Mouse (Mus musculus) hindbrain, embryonic 10.5 days (tissue): ENCODE data around the gene Astn1. TPM values are rescaled to one million over a fixed set of nuclear protein-coding genes. Genes with fewer than 3 reads are reported as not detected.

Source experiments
- DNase-seq: peaks from one replicate; pipeline ENCODE4 v3.0.0-alpha.2; 2017; ENCODE audit warnings: low spot score
- H3K27ac ChIP-seq: fragments of 300-500 bp; sonication (generic); 2 replicates; pipeline ENCODE4 v1.5.1; 2016; ENCODE audit warnings: mild to moderate bottlenecking, moderate library complexity
- H3K27me3 ChIP-seq: fragments of 300-500 bp; sonication (generic); 2 replicates; pipeline ENCODE4 v1.6.1; 2016; ENCODE audit warnings: mild to moderate bottlenecking; ENCODE audit not compliant: poor library complexity, insufficient read depth, severe bottlenecking
- H3K36me3 ChIP-seq: fragments of 300-500 bp; sonication (generic); 2 replicates; pipeline ENCODE4 v1.6.1; 2016; ENCODE audit warnings: mild to moderate bottlenecking, moderate library complexity
- H3K4me1 ChIP-seq: fragments of 300-500 bp; sonication (generic); replicated peaks from 2 replicates; pipeline ENCODE4 v1.6.1; 2016; ENCODE audit warnings: mild to moderate bottlenecking
- H3K4me3 ChIP-seq: fragments of 300-500 bp; sonication (generic); 2 replicates; pipeline ENCODE4 v1.5.1; 2016; ENCODE audit warnings: mild to moderate bottlenecking, moderate library complexity
- H3K9me3 ChIP-seq: fragments of 300-500 bp; sonication (generic); 2 replicates; pipeline ENCODE4 v1.6.1; 2016; ENCODE audit warnings: mild to moderate bottlenecking, moderate library complexity
- WGBS: fragments of 180-500 bp; shearing (Covaris S2); methylation state at CpG from one replicate; pipeline ENCODE4 v1.1.7; 2016; 5-methylcytosine and 5-hydroxymethylcytosine counted together
- polyA plus RNA-seq: library from polyadenylated mRNA; unstranded; fragments of >200 nt; fragmentation: Nextera tagmentation; extraction: Ambion mirVana; gene quantifications from 2 replicates; pipeline ENCODE4 v1.2.1, GENCODE M21; 2016

Astn1 gene
- polyA plus RNA-seq, 1 experiment from 2014 or later = 9.1 TPM

DNA sequence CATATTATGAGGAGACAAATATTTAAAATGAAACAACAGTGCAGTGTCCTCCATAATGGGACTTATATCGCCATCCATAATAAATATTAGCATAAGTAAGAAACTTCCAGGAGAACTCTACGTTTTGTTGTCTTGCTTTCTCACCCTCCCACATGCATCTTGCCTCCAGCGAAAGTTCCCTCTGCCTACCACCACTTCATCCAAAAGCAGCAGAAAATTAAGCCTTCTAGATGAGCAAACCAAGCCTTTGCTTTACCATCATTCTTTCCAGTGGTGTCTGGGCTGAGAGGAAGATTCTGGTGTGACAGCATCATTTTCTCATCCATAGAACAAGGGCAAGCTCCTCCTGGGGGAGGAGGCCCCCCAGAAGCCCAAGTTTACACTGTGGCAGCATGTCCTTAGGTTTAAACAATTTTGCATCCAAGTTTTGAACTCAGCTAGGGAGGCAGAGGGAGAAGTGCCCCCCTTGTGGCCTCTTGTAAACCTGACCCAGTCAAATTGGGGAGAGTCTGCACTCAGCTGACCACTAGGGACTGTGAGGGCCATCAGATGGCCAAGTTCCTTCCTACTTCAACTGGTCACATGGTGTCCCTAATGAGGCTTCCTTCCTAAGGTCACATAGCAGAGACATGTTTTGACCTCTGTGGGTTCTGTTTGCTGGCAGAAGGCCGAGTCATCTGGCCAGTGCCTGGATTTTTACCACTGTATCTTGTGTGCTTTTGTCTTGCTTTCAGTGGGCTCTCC is 147.2 kb downstream of the Astn1 start:
- H3K9me3 ChIP-seq = no peaks in the 10 kb centered on the region
- peaks cover 47% of the 10 kb centered on the region for H3K36me3 ChIP-seq
- H3K27me3 ChIP-seq = no peaks in the 10 kb centered on the region
- H3K4me3 ChIP-seq = no peak overlapping the region
- 86% methylated on average over 4 of the region's 4 CpGs for WGBS
- no peak overlapping the region for H3K27ac ChIP-seq
- DNase-seq = no peak
- no peaks in the 10 kb centered on the region for H3K4me1 ChIP-seq

DNA sequence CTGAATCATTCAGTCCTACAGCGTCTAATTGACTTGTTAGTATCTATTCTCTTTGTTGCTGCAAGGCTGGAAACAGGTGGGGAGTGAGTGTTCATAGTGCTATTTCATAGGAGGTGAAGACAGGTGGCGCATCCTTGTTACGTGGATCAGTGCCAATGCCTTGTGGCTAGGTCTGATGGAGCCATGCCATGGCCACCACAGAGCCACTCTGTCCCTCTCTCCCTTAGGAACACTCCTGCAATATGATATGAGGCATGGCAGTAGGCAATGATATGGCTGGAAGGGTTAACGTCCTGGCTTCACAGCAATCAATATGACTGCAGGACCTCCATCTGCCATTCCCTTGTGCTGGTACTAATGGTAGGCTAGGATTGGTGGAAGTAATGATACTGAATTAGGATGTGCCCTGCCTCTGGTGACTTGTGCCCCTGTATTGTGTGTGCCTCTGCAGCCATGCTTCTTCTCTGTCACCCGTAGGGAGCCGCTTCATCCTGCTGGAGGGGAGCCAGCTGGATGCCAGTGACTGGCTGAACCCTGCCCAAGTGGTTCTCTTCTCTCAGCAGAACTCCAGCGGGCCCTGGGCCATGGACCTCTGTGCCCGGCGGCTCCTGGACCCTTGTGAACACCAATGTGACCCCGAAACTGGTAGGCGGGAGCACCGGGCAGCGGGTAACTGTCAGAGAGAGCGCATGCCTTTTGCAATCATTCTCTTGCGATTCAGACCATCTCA is 148.6 kb downstream of the Astn1 start:
- Histone ChIP-seq H3K27me3 (no peaks in the 10 kb centered on the region), H3K9me3 (no peaks in the 10 kb centered on the region), H3K36me3 (peaks cover 40% of the 10 kb centered on the region), H3K27ac (no peak overlapping the region), H3K4me3 (no peak overlapping the region), H3K4me1 (no peaks in the 10 kb centered on the region)
- WGBS = 92% methylated on average over 15 of the region's 15 CpGs
- DNase-seq = no peak

- Histone ChIP-seq H3K27me3 (no peaks in the 10 kb centered on the region), H3K36me3 (peaks cover 40% of the 10 kb centered on the region), H3K27ac (no peak overlapping the region), H3K9me3 (no peaks in the 10 kb centered on the region), H3K4me3 (no peak overlapping the region), H3K4me1 (no peaks in the 10 kb centered on the region)
- DNase-seq = no peak
Observed at GRCm38 (mm10) chr1:158512089-158512488, 150.0 kb downstream of the Astn1 start.

GRCm38 (mm10) chr1:158512636-158513035 is 150.6 kb downstream of the Astn1 start:
- Histone ChIP-seq H3K9me3 (no peaks in the 10 kb centered on the region), H3K27me3 (no peaks in the 10 kb centered on the region), H3K36me3 (peaks cover 40% of the 10 kb centered on the region), H3K4me3 (no peak overlapping the region), H3K4me1 (no peaks in the 10 kb centered on the region), H3K27ac (no peak overlapping the region)
- WGBS = 84% methylated on average over 6 of the region's 6 CpGs
- no peak for DNase-seq

- Histone ChIP-seq H3K9me3 (no peaks in the 10 kb centered on the region), H3K4me3 (no peak overlapping the region), H3K27ac (no peak overlapping the region), H3K36me3 (peaks cover 40% of the 10 kb centered on the region), H3K4me1 (no peaks in the 10 kb centered on the region), H3K27me3 (no peaks in the 10 kb centered on the region)
- DNase-seq = no peak
- 92% methylated on average over 13 of the region's 13 CpGs for WGBS
Observed at GRCm38 (mm10) chr1:158513572-158513971, 151.5 kb downstream of the Astn1 start.

DNA sequence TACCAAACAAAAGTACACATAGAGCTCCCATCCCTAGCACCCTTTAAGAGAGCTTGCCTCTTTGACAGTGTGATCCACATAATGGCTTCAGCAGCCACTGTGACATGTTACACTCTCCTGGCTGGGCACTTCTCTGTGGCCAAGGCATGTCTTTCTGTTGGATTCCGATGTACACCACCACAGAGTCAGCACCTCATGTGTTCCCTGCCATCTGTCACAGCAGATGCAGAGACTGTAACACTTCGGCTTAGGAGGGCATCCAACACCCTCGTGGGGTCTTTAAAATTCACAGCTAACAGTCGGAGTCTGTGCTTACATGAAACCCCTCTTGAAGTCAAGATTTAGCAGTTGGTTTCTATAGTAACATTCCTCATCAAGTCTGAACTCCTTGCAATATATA is 154.5 kb downstream of the Astn1 start:
- DNase-seq = no peak
- peaks cover 26% of the 10 kb centered on the region; the same call in 1 of the 2 replicates for H3K36me3 ChIP-seq
- H3K4me1 ChIP-seq = no peaks in the 10 kb centered on the region
- 85% methylated on average over 4 of the region's 4 CpGs for WGBS
- no peaks in the 10 kb centered on the region for H3K9me3 ChIP-seq
- H3K27ac ChIP-seq = no peak overlapping the region
- no peaks in the 10 kb centered on the region for H3K27me3 ChIP-seq
- no peak overlapping the region for H3K4me3 ChIP-seq

DNA sequence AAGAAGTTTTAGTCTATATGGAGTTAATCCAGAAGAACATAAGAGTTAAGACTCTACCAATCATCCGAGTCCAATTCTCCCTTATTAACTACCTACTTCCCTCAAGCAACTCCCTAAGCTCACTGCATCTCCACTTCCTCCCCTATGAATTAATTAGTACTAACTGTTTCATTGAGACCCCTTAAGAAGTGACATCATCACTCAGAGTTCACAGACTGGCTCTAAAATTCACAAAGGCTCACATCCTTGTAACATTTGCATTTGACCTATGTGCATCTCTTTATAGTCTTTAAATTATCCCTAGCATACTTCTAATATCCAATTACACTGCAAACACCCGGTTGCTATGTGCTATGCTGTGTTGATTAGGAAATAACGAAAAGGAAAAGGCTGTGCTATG is 174.1 kb downstream of the Astn1 start:
- Histone ChIP-seq H3K4me1 (peaks cover 17% of the 10 kb centered on the region), H3K27me3 (no peaks in the 10 kb centered on the region), H3K36me3 (no peaks in the 10 kb centered on the region), H3K4me3 (no peak overlapping the region), H3K27ac (no peak overlapping the region), H3K9me3 (no peaks in the 10 kb centered on the region)
- WGBS = 63% methylated on average over 3 of the region's 3 CpGs
- no peak for DNase-seq

- Histone ChIP-seq H3K36me3 (no peaks in the 10 kb centered on the region), H3K4me1 (peaks cover 17% of the 10 kb centered on the region), H3K9me3 (no peaks in the 10 kb centered on the region), H3K4me3 (no peak overlapping the region), H3K27me3 (no peaks in the 10 kb centered on the region), H3K27ac (no peak overlapping the region)
- peak; percentile 15 for DNase-seq
- WGBS = 6% methylated on average over 1 of the region's 1 CpGs
Observed at GRCm38 (mm10) chr1:158536867-158537266, 174.8 kb downstream of the Astn1 start.

DNA sequence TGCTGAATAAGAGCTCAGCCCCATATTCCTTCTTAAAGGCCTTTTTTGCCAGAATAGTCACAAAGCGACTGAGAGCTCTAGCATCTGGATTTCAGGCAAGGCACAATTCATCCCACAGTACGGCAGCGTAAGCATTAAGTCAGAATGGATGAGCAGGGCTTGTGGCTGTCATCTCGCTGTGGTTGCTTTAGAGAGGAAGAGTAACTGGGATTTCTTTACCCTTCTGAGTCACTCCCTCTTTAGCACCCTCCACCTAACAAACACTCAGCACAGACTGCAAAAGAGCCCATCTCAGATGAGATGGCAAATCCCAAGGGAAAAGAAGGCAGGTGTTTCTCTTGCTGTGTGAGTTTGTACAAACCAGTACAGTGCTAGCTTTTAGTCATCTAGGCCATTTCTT is 183.0 kb downstream of the Astn1 start:
- Histone ChIP-seq H3K27ac (no peak overlapping the region), H3K4me3 (no peak overlapping the region), H3K36me3 (no peaks in the 10 kb centered on the region), H3K4me1 (peaks cover 34% of the 10 kb centered on the region), H3K9me3 (no peaks in the 10 kb centered on the region), H3K27me3 (no peaks in the 10 kb centered on the region)
- DNase-seq = no peak
- 85% methylated on average over 4 of the region's 4 CpGs for WGBS

- DNase-seq = no peak
- H3K4me1 ChIP-seq = peaks cover 44% of the 10 kb centered on the region
- H3K9me3 ChIP-seq = no peaks in the 10 kb centered on the region
- no peak overlapping the region for H3K4me3 ChIP-seq
- H3K27me3 ChIP-seq = no peaks in the 10 kb centered on the region
- WGBS = 61% methylated on average over 4 of the region's 4 CpGs
- no peaks in the 10 kb centered on the region for H3K36me3 ChIP-seq
- no peak overlapping the region for H3K27ac ChIP-seq
Observed at GRCm38 (mm10) chr1:158546513-158546912, 184.4 kb downstream of the Astn1 start.

DNA sequence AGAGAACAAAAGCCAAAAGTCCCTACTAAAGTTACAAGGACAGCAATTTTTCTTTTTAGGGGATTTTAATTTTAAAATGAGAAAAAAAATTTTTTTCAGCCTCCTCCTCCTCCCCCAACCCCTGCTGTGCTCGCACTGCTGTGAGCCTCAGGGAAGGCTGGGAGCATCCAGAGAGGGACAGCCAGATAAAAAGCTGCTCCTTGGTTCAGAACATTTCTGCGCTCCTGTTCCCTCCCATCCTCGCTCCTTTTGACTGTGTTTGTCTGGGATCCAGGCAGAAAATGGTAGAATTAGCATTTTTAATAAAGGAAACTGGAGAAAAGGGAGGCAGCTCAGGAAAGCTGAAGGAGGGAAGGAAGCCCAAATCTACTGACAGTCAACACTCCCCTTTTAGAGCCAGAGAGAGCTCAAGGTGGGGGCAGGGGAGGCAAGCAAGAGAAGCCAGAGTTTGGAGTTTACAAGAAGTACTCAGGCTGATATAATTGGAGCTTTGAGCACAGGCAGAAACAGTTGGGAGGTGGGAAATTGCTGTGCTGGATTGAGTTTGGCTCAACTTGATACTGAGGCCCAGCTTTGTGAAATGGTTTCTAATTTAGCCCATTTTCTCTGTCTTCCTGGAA is 185.6 kb downstream of the Astn1 start:
- Histone ChIP-seq H3K4me1 (peaks cover 56% of the 10 kb centered on the region), H3K27ac (peak overlapping the region; percentile 78), H3K4me3 (no peak overlapping the region), H3K27me3 (no peaks in the 10 kb centered on the region), H3K9me3 (no peaks in the 10 kb centered on the region), H3K36me3 (no peaks in the 10 kb centered on the region)
- 12% methylated on average over 3 of the region's 3 CpGs for WGBS
- DNase-seq = no peak

DNA sequence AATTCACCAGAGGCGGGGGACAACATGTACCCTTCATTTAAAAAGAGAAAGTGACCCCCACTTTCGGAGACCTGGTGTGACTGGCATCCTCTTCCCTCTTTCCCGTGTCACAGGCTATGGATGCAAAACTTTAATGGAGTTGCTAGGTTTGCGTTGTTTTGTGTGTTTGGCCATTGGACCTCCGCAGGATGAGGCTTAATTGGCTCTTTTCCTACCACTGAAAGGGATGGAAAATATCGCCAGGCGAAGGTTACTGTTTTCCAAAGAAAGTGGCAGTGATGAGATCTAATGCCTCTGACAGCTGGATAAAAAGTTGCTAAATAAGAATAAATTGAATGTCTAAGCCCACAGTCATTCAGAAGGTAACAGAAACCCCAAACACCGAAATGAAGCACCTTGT is 186.2 kb downstream of the Astn1 start:
- DNase-seq = no peak
- 75% methylated on average over 8 of the region's 8 CpGs for WGBS
- Histone ChIP-seq H3K27me3 (no peaks in the 10 kb centered on the region), H3K9me3 (no peaks in the 10 kb centered on the region), H3K36me3 (no peaks in the 10 kb centered on the region), H3K27ac (peak overlapping the region; percentile 78), H3K4me1 (peaks cover 62% of the 10 kb centered on the region), H3K4me3 (no peak overlapping the region)

- WGBS = 93% methylated on average over 2 of the region's 2 CpGs
- Histone ChIP-seq H3K4me3 (no peak overlapping the region), H3K27me3 (no peaks in the 10 kb centered on the region), H3K27ac (no peak overlapping the region), H3K4me1 (peaks cover 75% of the 10 kb centered on the region), H3K36me3 (no peaks in the 10 kb centered on the region), H3K9me3 (no peaks in the 10 kb centered on the region)
- no peak for DNase-seq
Observed at GRCm38 (mm10) chr1:158549616-158550015, 187.5 kb downstream of the Astn1 start.
